Mouse (Mus musculus) ES-E14 (cell line): ENCODE data around the gene Noxa1.

Experiments used
- CHD2 ChIP-seq: IDR thresholded peaks from 2 replicates; pipeline ENCODE4 v1.6.1; 2014; ENCODE audit warnings: mild to moderate bottlenecking, low read depth, low read length, inconsistent platforms
- HCFC1 ChIP-seq: IDR thresholded peaks from 2 replicates; pipeline ENCODE4 v1.6.1; 2012; ENCODE audit warnings: low read length, inconsistent platforms, borderline replicate concordance; ENCODE audit not compliant: insufficient read depth
- MAFK ChIP-seq: IDR thresholded peaks from 2 replicates; pipeline ENCODE4 v1.6.1; 2014; ENCODE audit warnings: mild to moderate bottlenecking, low read depth, low read length, inconsistent platforms; ENCODE audit not compliant: insufficient read depth
- ZC3H11A ChIP-seq: IDR thresholded peaks from 2 replicates; pipeline ENCODE4 v1.6.1; 2012; ENCODE audit warnings: low read depth, mild to moderate bottlenecking, inconsistent platforms, low read length, borderline replicate concordance
- ZNF384 ChIP-seq: IDR thresholded peaks from 2 replicates; pipeline ENCODE4 v1.6.1; 2012; ENCODE audit warnings: low read depth, low read length, inconsistent platforms

DNA sequence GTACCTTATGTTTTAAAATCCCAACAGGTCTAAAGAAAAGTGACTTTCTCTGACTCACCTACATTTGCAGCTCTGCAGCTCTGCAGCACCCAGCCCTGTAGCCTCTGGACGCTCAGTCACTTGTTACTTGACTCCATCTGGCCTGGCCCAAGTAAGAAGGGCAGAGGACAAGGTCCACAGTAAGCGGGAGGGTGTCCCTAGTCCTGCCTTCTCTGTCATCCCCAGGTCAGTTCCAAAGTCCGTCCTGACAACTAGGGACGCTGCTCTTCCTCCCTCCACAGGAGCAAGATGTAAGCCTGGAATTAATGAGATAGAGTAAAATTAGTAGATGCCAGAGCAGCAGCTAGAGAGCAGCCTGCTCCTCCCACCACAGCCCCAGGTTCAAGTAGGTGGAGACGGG, 14.9 kb downstream of the Noxa1 start, which contains the start of gene Entpd8:
- TF ChIP-seq MAFK (no peak), ZC3H11A (no peak), ZNF384 (no peak), HCFC1 (no peak), CHD2 (no peak)
